Mouse (Mus musculus): Measurements from ENCODE around the gene Ccr1.

- TF ChIP-seq POLR2A (IDR thresholded peaks at IDR 0.05; ENCODE audit: low read depth, low read length), result no peak
- TF ChIP-seq CTCF (IDR thresholded peaks at IDR 0.05; ENCODE audit: borderline replicate concordance, insufficient read depth, low read length), result no peak
Measured at GRCm38 (mm10) chr9:123949432-123949831, 19.1 kb downstream of the Ccr1 start.

All from embryonic fibroblast, embryonic 13.5 days (primary cell).